Mouse (Mus musculus): Measurements from ENCODE around the gene Shroom2. TPM values are rescaled to one million over a fixed set of nuclear protein-coding genes. Genes with fewer than 3 reads are reported as not detected.

Shroom2 gene
- polyA plus RNA-seq, 1 experiment = 1.1 TPM

- no peak overlapping the region for H3ac ChIP-seq (ENCODE audit: control insufficient read depth, insufficient read length)
- TF ChIP-seq REST (IDR thresholded peaks at IDR 0.05; ENCODE audit: insufficient read depth, insufficient read length) (no peak), MYOG (IDR thresholded peaks at IDR 0.05; ENCODE audit: control insufficient read depth in 1 of 3, insufficient read depth in 1 of 3, insufficient read length in 2 of 3, low read depth in 2 of 3) (no peak), USF1 (IDR thresholded peaks at IDR 0.05; ENCODE audit: low read depth) (no peak), SRF (IDR thresholded peaks at IDR 0.05; ENCODE audit: control insufficient read depth, insufficient read length, low read depth) (no peak), POLR2A (IDR thresholded peaks at IDR 0.05; ENCODE audit: insufficient read length, low read depth) (no peak), TCF12 (IDR thresholded peaks at IDR 0.05; ENCODE audit: insufficient read depth, poor library complexity, severe bottlenecking) (no peak), TCF3 (IDR thresholded peaks at IDR 0.05; ENCODE audit: insufficient read length, low read depth) (no peak), E2F4 (IDR thresholded peaks at IDR 0.05; ENCODE audit: insufficient read depth) (no peak), MYOD1 (IDR thresholded peaks at IDR 0.05; ENCODE audit: control insufficient read depth in 1 of 3, insufficient read length in 2 of 3, low read depth in 2 of 3) (no peak), CEBPB (IDR thresholded peaks at IDR 0.05; ENCODE audit: insufficient read depth, poor library complexity, severe bottlenecking) (no peak), MAX (IDR thresholded peaks at IDR 0.05; ENCODE audit: low read depth) (no peak)
- H3K79me2 ChIP-seq (ENCODE audit: control insufficient read depth, insufficient read depth) = no peaks in the 10 kb centered on the region
Observed at GRCm38 (mm10) chrX:152762855-152763254, 6.4 kb downstream of the Shroom2 start.

GRCm38 (mm10) chrX:152762437-152762836 is 6.8 kb downstream of the Shroom2 start:
- Histone ChIP-seq H3ac (ENCODE audit: control insufficient read depth, insufficient read length) (no peak overlapping the region), H3K4me3 (no peak overlapping the region), H3K27me3 (ENCODE audit: control insufficient read depth, insufficient read depth, insufficient read length) (no peaks in the 10 kb centered on the region), H3K36me3 (ENCODE audit: control insufficient read depth, insufficient read depth) (no peaks in the 10 kb centered on the region), H3K4me2 (ENCODE audit: low read depth) (no peak overlapping the region), H3K79me2 (ENCODE audit: control insufficient read depth, insufficient read depth) (no peaks in the 10 kb centered on the region)
- no peak for TF ChIP-seq USF1 (IDR thresholded peaks at IDR 0.05; ENCODE audit: low read depth)
- no peak for TF ChIP-seq MYOG (IDR thresholded peaks at IDR 0.05; ENCODE audit: control insufficient read depth in 1 of 3, insufficient read depth in 1 of 3, insufficient read length in 2 of 3, low read depth in 2 of 3)
- no peak for TF ChIP-seq TCF12 (IDR thresholded peaks at IDR 0.05; ENCODE audit: insufficient read depth, poor library complexity, severe bottlenecking)
- TF ChIP-seq MYOD1 (IDR thresholded peaks at IDR 0.05; ENCODE audit: control insufficient read depth in 1 of 3, insufficient read length in 2 of 3, low read depth in 2 of 3) = no peak
- TF ChIP-seq MAX (IDR thresholded peaks at IDR 0.05; ENCODE audit: low read depth) = no peak
- TF ChIP-seq CEBPB (IDR thresholded peaks at IDR 0.05; ENCODE audit: insufficient read depth, poor library complexity, severe bottlenecking) = no peak
- TF ChIP-seq E2F4 (IDR thresholded peaks at IDR 0.05; ENCODE audit: insufficient read depth) = no peak
- TF ChIP-seq REST (IDR thresholded peaks at IDR 0.05; ENCODE audit: insufficient read depth, insufficient read length) = no peak
- no peak for TF ChIP-seq POLR2AphosphoS2 (IDR thresholded peaks at IDR 0.05; ENCODE audit: insufficient read length, low read depth)
- TF ChIP-seq SRF (IDR thresholded peaks at IDR 0.05; ENCODE audit: control insufficient read depth, insufficient read length, low read depth) = no peak
- no peak for TF ChIP-seq POLR2A (IDR thresholded peaks at IDR 0.05; ENCODE audit: insufficient read length, low read depth)
- no peak for TF ChIP-seq TCF3 (IDR thresholded peaks at IDR 0.05; ENCODE audit: insufficient read length, low read depth)

More at GRCm38 (mm10) chrX:152762855-152763254, 6.4 kb downstream of the Shroom2 start:
- Histone ChIP-seq H3K27me3 (ENCODE audit: control insufficient read depth, insufficient read depth, insufficient read length) (no peaks in the 10 kb centered on the region), H3K4me2 (ENCODE audit: low read depth) (no peak overlapping the region), H3K4me3 (no peak overlapping the region), H3K36me3 (ENCODE audit: control insufficient read depth, insufficient read depth) (no peaks in the 10 kb centered on the region)

DNA sequence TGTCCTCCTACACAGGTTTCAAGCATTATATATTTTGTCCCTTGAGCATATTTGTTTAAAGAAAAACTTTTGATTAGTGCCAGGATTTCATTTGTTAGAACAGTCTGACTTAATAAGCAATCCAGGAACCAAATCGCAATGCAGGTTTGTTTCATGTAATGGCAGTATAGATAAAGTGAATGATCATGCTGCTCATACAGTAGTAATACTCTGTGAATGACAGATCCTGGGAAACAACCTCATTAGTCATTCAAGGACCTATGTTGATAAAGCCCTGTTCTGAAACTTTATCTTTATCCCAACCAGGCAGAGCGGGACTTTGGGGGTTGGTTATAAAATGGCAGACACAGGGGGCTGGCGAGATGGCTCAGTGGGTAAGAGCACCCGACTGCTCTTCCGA is 13.0 kb downstream of the Shroom2 start:
- Histone ChIP-seq H3K4me2 (ENCODE audit: low read depth) (no peak overlapping the region), H3ac (ENCODE audit: control insufficient read depth, insufficient read length) (no peak overlapping the region), H3K4me3 (no peak overlapping the region), H3K27me3 (ENCODE audit: control insufficient read depth, insufficient read depth, insufficient read length) (no peaks in the 10 kb centered on the region), H3K79me2 (ENCODE audit: control insufficient read depth, insufficient read depth) (no peaks in the 10 kb centered on the region), H3K36me3 (ENCODE audit: control insufficient read depth, insufficient read depth) (no peaks in the 10 kb centered on the region)
- TF ChIP-seq USF1 (IDR thresholded peaks at IDR 0.05; ENCODE audit: low read depth) (no peak), MYOG (IDR thresholded peaks at IDR 0.05; ENCODE audit: control insufficient read depth in 1 of 3, insufficient read depth in 1 of 3, insufficient read length in 2 of 3, low read depth in 2 of 3) (no peak), CEBPB (IDR thresholded peaks at IDR 0.05; ENCODE audit: insufficient read depth, poor library complexity, severe bottlenecking) (no peak), SRF (IDR thresholded peaks at IDR 0.05; ENCODE audit: control insufficient read depth, insufficient read length, low read depth) (no peak), MAX (IDR thresholded peaks at IDR 0.05; ENCODE audit: low read depth) (no peak), POLR2A (IDR thresholded peaks at IDR 0.05; ENCODE audit: insufficient read length, low read depth) (no peak), TCF3 (IDR thresholded peaks at IDR 0.05; ENCODE audit: insufficient read length, low read depth) (no peak), TCF12 (IDR thresholded peaks at IDR 0.05; ENCODE audit: insufficient read depth, poor library complexity, severe bottlenecking) (no peak), POLR2AphosphoS2 (IDR thresholded peaks at IDR 0.05; ENCODE audit: insufficient read length, low read depth) (no peak), E2F4 (IDR thresholded peaks at IDR 0.05; ENCODE audit: insufficient read depth) (no peak), REST (IDR thresholded peaks at IDR 0.05; ENCODE audit: insufficient read depth, insufficient read length) (no peak), MYOD1 (IDR thresholded peaks at IDR 0.05; ENCODE audit: control insufficient read depth in 1 of 3, insufficient read length in 2 of 3, low read depth in 2 of 3) (no peak)

GRCm38 (mm10) chrX:152755819-152756218 is 13.4 kb downstream of the Shroom2 start:
- TF ChIP-seq SRF (IDR thresholded peaks at IDR 0.05; ENCODE audit: control insufficient read depth, insufficient read length, low read depth) (no peak), MAX (IDR thresholded peaks at IDR 0.05; ENCODE audit: low read depth) (no peak), CEBPB (IDR thresholded peaks at IDR 0.05; ENCODE audit: insufficient read depth, poor library complexity, severe bottlenecking) (no peak), MYOD1 (IDR thresholded peaks at IDR 0.05; ENCODE audit: control insufficient read depth in 1 of 3, insufficient read length in 2 of 3, low read depth in 2 of 3) (no peak)
- Histone ChIP-seq H3K79me2 (ENCODE audit: control insufficient read depth, insufficient read depth) (no peaks in the 10 kb centered on the region), H3K4me2 (ENCODE audit: low read depth) (no peak overlapping the region), H3K27me3 (ENCODE audit: control insufficient read depth, insufficient read depth, insufficient read length) (no peaks in the 10 kb centered on the region), H3K36me3 (ENCODE audit: control insufficient read depth, insufficient read depth) (no peaks in the 10 kb centered on the region), H3K4me3 (no peak overlapping the region), H3ac (ENCODE audit: control insufficient read depth, insufficient read length) (no peak overlapping the region)

GRCm38 (mm10) chrX:152745925-152746324 is 23.3 kb downstream of the Shroom2 start:
- Histone ChIP-seq H3K27me3 (ENCODE audit: control insufficient read depth, insufficient read depth, insufficient read length) (no peaks in the 10 kb centered on the region), H3K4me2 (ENCODE audit: low read depth) (no peak overlapping the region), H3K79me2 (ENCODE audit: control insufficient read depth, insufficient read depth) (no peaks in the 10 kb centered on the region), H3K4me3 (no peak overlapping the region), H3K36me3 (ENCODE audit: control insufficient read depth, insufficient read depth) (no peaks in the 10 kb centered on the region), H3ac (ENCODE audit: control insufficient read depth, insufficient read length) (no peak overlapping the region)
- TF ChIP-seq POLR2A (IDR thresholded peaks at IDR 0.05; ENCODE audit: insufficient read length, low read depth) (no peak), POLR2AphosphoS2 (IDR thresholded peaks at IDR 0.05; ENCODE audit: insufficient read length, low read depth) (no peak), TCF3 (IDR thresholded peaks at IDR 0.05; ENCODE audit: insufficient read length, low read depth) (no peak), TCF12 (IDR thresholded peaks at IDR 0.05; ENCODE audit: insufficient read depth, poor library complexity, severe bottlenecking) (no peak), CEBPB (IDR thresholded peaks at IDR 0.05; ENCODE audit: insufficient read depth, poor library complexity, severe bottlenecking) (no peak), MAX (IDR thresholded peaks at IDR 0.05; ENCODE audit: low read depth) (no peak), USF1 (IDR thresholded peaks at IDR 0.05; ENCODE audit: low read depth) (no peak), REST (IDR thresholded peaks at IDR 0.05; ENCODE audit: insufficient read depth, insufficient read length) (no peak), SRF (IDR thresholded peaks at IDR 0.05; ENCODE audit: control insufficient read depth, insufficient read length, low read depth) (no peak), MYOD1 (IDR thresholded peaks at IDR 0.05; ENCODE audit: control insufficient read depth in 1 of 3, insufficient read length in 2 of 3, low read depth in 2 of 3) (no peak), MYOG (IDR thresholded peaks at IDR 0.05; ENCODE audit: control insufficient read depth in 1 of 3, insufficient read depth in 1 of 3, insufficient read length in 2 of 3, low read depth in 2 of 3) (no peak), E2F4 (IDR thresholded peaks at IDR 0.05; ENCODE audit: insufficient read depth) (no peak)

Measured in myocyte (in vitro differentiated cells).